Mouse (Mus musculus) bone marrow macrophage, adult 2 months (primary cell): Measurements from ENCODE around the gene Fkbpl. TPM values are rescaled to one million over a fixed set of nuclear protein-coding genes. Genes with fewer than 3 reads are reported as not detected.

ENCODE experiments used
- H3K27ac ChIP-seq: 2 replicates; pipeline ENCODE4 v1.5.1; 2012; ENCODE audit warnings: low read depth, low read length; ENCODE audit not compliant: insufficient read depth
- H3K4me1 ChIP-seq: 2 replicates; pipeline ENCODE4 v1.6.1; 2012; ENCODE audit warnings: low read length; ENCODE audit not compliant: control insufficient read depth, insufficient read depth
- H3K4me3 ChIP-seq: 2 replicates; pipeline ENCODE4 v1.5.1; 2012; ENCODE audit warnings: mild to moderate bottlenecking, low read length, moderate library complexity; ENCODE audit not compliant: insufficient read depth
- CTCF ChIP-seq: IDR thresholded peaks from 2 replicates; pipeline ENCODE4 v1.5.1; 2012; ENCODE audit warnings: low read depth, mild to moderate bottlenecking, low read length, moderate library complexity
- POLR2A ChIP-seq: IDR thresholded peaks from 2 replicates; pipeline ENCODE4 v1.6.1; 2012; ENCODE audit warnings: mild to moderate bottlenecking, low read depth, low read length, borderline replicate concordance
- polyA plus RNA-seq: library from polyadenylated mRNA; stranded (reverse); fragments of >200 nt; gene quantifications from 2 replicates; pipeline ENCODE4 v1.2.4, GENCODE M21; 2012; ENCODE audit not compliant: missing spikeins, insufficient read depth, insufficient read length

Fkbpl gene
- polyA plus RNA-seq, 1 experiment = 22.9 TPM

GRCm38 (mm10) chr17:34653746-34654285 is 9.3 kb downstream of the Fkbpl start:
- Histone ChIP-seq H3K4me1 (peaks cover 21% of the 10 kb centered on the region), H3K27ac (no peak overlapping the region), H3K4me3 (no peak overlapping the region)
- TF ChIP-seq POLR2A = no peak
- peak; percentile 78 for TF ChIP-seq CTCF

- TF ChIP-seq CTCF = no peak
- TF ChIP-seq POLR2A = no peak
- Histone ChIP-seq H3K27ac (no peak overlapping the region), H3K4me1 (peaks cover 17% of the 10 kb centered on the region)
Measured at GRCm38 (mm10) chr17:34654392-34654791, 9.8 kb downstream of the Fkbpl start.

GRCm38 (mm10) chr17:34655160-34655559 is 10.6 kb downstream of the Fkbpl start:
- Histone ChIP-seq H3K4me1 (peaks cover 11% of the 10 kb centered on the region), H3K27ac (no peak overlapping the region), H3K4me3 (no peak overlapping the region)
- no peak for TF ChIP-seq POLR2A
- no peak for TF ChIP-seq CTCF

More at GRCm38 (mm10) chr17:34654392-34654791, 9.8 kb downstream of the Fkbpl start:
- H3K4me3 ChIP-seq = no peak overlapping the region

- no peak overlapping the region for H3K27ac ChIP-seq
- no peak overlapping the region for H3K4me3 ChIP-seq
- H3K4me1 ChIP-seq = peaks cover 11% of the 10 kb centered on the region
- TF ChIP-seq POLR2A = no peak
- TF ChIP-seq CTCF = no peak
Measured at GRCm38 (mm10) chr17:34655581-34655991, 11.0 kb downstream of the Fkbpl start.

- H3K4me1 ChIP-seq = peaks cover 14% of the 10 kb centered on the region
- no peak overlapping the region for H3K4me3 ChIP-seq
- TF ChIP-seq CTCF = no peak
- no peak for TF ChIP-seq POLR2A
- no peak overlapping the region for H3K27ac ChIP-seq
Measured at GRCm38 (mm10) chr17:34656666-34657065, 12.1 kb downstream of the Fkbpl start.

GRCm38 (mm10) chr17:34657271-34657670 is 12.7 kb downstream of the Fkbpl start:
- H3K4me3 ChIP-seq = no peak overlapping the region
- TF ChIP-seq CTCF (no peak), POLR2A (no peak)
- H3K27ac ChIP-seq = no peak overlapping the region
- peaks cover 14% of the 10 kb centered on the region for H3K4me1 ChIP-seq

GRCm38 (mm10) chr17:34658145-34658544 is 13.6 kb downstream of the Fkbpl start:
- TF ChIP-seq POLR2A (no peak), CTCF (no peak)
- Histone ChIP-seq H3K4me1 (peaks cover 14% of the 10 kb centered on the region), H3K27ac (no peak overlapping the region), H3K4me3 (no peak overlapping the region)

- H3K27ac ChIP-seq = no peak overlapping the region
- no peak overlapping the region for H3K4me3 ChIP-seq
- peaks cover 14% of the 10 kb centered on the region for H3K4me1 ChIP-seq
- TF ChIP-seq CTCF (no peak), POLR2A (no peak)
Measured at GRCm38 (mm10) chr17:34658591-34658990, 14.0 kb downstream of the Fkbpl start.

GRCm38 (mm10) chr17:34659181-34659896 is 14.8 kb downstream of the Fkbpl start:
- Histone ChIP-seq H3K27ac (no peak overlapping the region), H3K4me3 (no peak overlapping the region), H3K4me1 (peaks cover 14% of the 10 kb centered on the region)
- TF ChIP-seq POLR2A (0 out of 2 replicates have a peak, but pooled peaks have one; percentile 5), CTCF (no peak)

- Histone ChIP-seq H3K27ac (no peak overlapping the region), H3K4me1 (peaks cover 14% of the 10 kb centered on the region), H3K4me3 (no peak overlapping the region)
- TF ChIP-seq POLR2A = no peak
- no peak for TF ChIP-seq CTCF
Measured at GRCm38 (mm10) chr17:34659897-34660214, 15.3 kb downstream of the Fkbpl start.
